Mouse (Mus musculus) brain, embryonic 14.5 days (tissue): ENCODE results near the gene Gpbar1. TPM values are rescaled to one million over a fixed set of nuclear protein-coding genes. Genes with fewer than 3 reads are reported as not detected.
"Not testable (repeated sequence)": the region's sequence is repeated elsewhere in the genome, so short reads cannot be mapped to it uniquely, and the experiment has no call there.

Experiments
- DNase-seq: peaks from one replicate; pipeline ENCODE4 v3.0.0-alpha.2; 2011; ENCODE audit warnings: low read depth
- CTCF ChIP-seq: fragments of 200-500 bp; IDR thresholded peaks from 2 replicates; pipeline ENCODE4 v1.5.1; 2012; ENCODE audit warnings: inconsistent platforms, mild to moderate bottlenecking, moderate library complexity, borderline replicate concordance; ENCODE audit not compliant: insufficient read depth, insufficient read length; ENCODE audit errors: extremely low read depth
- POLR2A ChIP-seq: fragments of 200-500 bp; IDR thresholded peaks from 2 replicates; pipeline ENCODE4 v1.6.1; 2012; ENCODE audit warnings: mild to moderate bottlenecking, inconsistent platforms, borderline replicate concordance; ENCODE audit not compliant: poor library complexity, insufficient read depth, insufficient read length, severe bottlenecking; ENCODE audit errors: extremely low read depth
- polyA plus RNA-seq: library from polyadenylated mRNA; depleted of rRNA; stranded (reverse); fragments of >200 nt; gene quantifications from 2 replicates; pipeline ENCODE4 v1.2.3, GENCODE M21; 2012; rRNA removed

The Gpbar1 gene
- polyA plus RNA-seq, 1 experiment: 0.15 TPM

DNA sequence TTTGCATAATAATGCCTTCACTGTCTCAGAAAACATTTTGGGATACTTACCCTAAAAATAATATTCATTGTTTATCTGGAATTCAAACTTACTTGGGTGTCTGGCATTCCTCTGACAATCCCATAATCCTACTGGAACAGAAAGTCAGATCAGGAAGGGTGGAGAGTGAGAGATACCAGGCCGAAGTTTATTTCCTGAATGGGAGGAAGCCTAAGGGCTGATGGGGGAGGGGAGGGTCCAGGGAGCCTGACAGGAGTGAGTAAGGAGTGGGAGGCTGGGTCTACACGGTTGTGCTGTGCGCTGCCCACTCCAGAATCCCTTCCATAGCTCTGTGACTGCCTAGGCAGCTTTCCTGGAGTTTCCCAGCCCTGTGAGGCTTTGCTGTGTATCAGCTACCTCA is 31.4 kb downstream of the Gpbar1 start:
- TF ChIP-seq POLR2A (no peak), CTCF (no peak)
- no peak for DNase-seq

GRCm38 (mm10) chr1:74313049-74313692 is 34.8 kb downstream of the Gpbar1 start:
- DNase-seq: peak; percentile 94
- TF ChIP-seq CTCF (peak; percentile 79; the same call in 1 of the 2 replicates), POLR2A (no peak)

DNA sequence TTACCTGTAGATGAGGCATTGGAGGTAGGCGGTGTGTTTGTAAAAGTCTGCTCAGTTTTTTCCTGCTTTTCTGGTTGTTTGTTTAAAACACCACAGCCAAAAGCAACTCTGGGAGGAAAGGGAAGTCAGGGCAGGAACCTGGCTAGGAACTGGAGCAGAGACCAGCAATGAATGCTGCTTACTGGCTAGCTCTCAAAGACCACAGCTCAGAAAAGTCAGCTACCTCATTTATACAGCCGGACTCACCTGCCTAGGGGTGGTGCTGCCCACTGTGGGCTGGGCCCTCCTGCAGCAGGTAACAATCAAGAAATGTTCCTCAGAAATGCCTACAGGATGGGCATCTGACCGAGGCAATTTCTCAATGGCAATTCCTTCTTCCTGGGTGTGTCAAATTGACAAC is 36.4 kb downstream of the Gpbar1 start:
- DNase-seq: no peak
- no peak for TF ChIP-seq CTCF
- TF ChIP-seq POLR2A: no peak

GRCm38 (mm10) chr1:74316114-74316827 is 37.9 kb downstream of the Gpbar1 start:
- DNase-seq: no peak
- TF ChIP-seq CTCF (no peak), POLR2A (no peak)

DNA sequence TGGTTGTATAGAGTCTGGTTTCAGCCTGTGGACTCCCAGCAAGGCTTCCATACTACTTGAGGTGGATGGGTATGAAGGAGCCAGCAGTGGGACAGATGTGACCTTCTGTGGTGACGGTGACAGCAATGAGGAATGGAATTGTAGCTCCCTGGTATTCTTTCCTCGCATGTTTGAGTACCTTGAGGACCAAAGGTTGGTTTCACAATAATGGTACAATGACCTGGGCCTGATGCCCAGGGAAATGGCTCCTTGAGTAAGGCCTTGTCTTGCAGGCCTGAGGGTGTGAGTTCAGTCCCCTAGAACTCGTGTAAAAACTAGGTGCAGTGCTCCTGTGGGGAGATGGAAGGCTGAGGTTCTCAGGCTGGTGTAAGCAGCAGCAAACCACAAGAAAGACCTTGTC is 40.4 kb downstream of the Gpbar1 start:
- DNase-seq: no peak
- TF ChIP-seq CTCF (no peak), POLR2A (no peak)

GRCm38 (mm10) chr1:74321396-74321795 is 43.0 kb downstream of the Gpbar1 start:
- no peak for DNase-seq
- TF ChIP-seq CTCF: no peak
- no peak for TF ChIP-seq POLR2A

- not testable (repeated sequence) for DNase-seq
- 0 out of 2 replicates have a peak, but pooled peaks have one; percentile 2 for TF ChIP-seq CTCF
Measured at GRCm38 (mm10) chr1:74326916-74327315, 48.6 kb downstream of the Gpbar1 start.

Other genes starting within 250 kb of the Gpbar1 start
- 7.9 and 15.1 TPM in 2 replicates for gene Tns1, start 154.1 kb upstream of the Gpbar1 start, polyA plus RNA-seq
- 0.52 and 0.86 TPM in 2 replicates for gene Rufy4, start 153.0 kb upstream of the Gpbar1 start, polyA plus RNA-seq
- 0.06 and 0.08 TPM in 2 replicates for gene Cxcr2, start 124.6 kb upstream of the Gpbar1 start, polyA plus RNA-seq
- gene Cxcr1, start 83.9 kb upstream of the Gpbar1 start, polyA plus RNA-seq: not detected in 2 replicates
- gene Arpc2, start 42.5 kb upstream of the Gpbar1 start, polyA plus RNA-seq: 213 and 224 TPM in 2 replicates
- 161 and 167 TPM in 2 replicates for gene Aamp, start 6.2 kb downstream of the Gpbar1 start, polyA plus RNA-seq
- gene Pnkd, start 6.4 kb downstream of the Gpbar1 start, polyA plus RNA-seq: 58.5 and 63.2 TPM in 2 replicates
- gene Tmbim1, start 27.1 kb downstream of the Gpbar1 start, polyA plus RNA-seq: 6.6 and 7.3 TPM in 2 replicates
- 1.0 and 3.1 TPM in 2 replicates for gene Catip, start 83.6 kb downstream of the Gpbar1 start, polyA plus RNA-seq
- 3.2 and 4.0 TPM in 2 replicates for gene Slc11a1, start 96.6 kb downstream of the Gpbar1 start, polyA plus RNA-seq
- 34.3 and 40.9 TPM in 2 replicates for gene Ctdsp1, start 113.0 kb downstream of the Gpbar1 start, polyA plus RNA-seq
- gene Vil1, start 130.8 kb downstream of the Gpbar1 start, polyA plus RNA-seq: 0.03 and 0.08 TPM in 2 replicates
- 53.1 and 56.2 TPM in 2 replicates for gene Cnot9, start 227.5 kb downstream of the Gpbar1 start, polyA plus RNA-seq